Mouse (Mus musculus): ENCODE measurements around the gene Mpzl3. TPM values are rescaled to one million over a fixed set of nuclear protein-coding genes. Genes with fewer than 3 reads are reported as not detected.

The Mpzl3 gene
- total and polyA plus RNA-seq, 2 experiments from 2014 or later: 1.3 to 2.5 TPM

GRCm38 (mm10) chr9:45085741-45086690 is 31.0 kb downstream of the Mpzl3 start:
- Histone ChIP-seq H3K27me3 (ENCODE audit: insufficient read depth, low read length) (no peaks in the 10 kb centered on the region), H3K27ac (ENCODE audit: low read depth, low read length) (no peak overlapping the region), H3K9me3 (ENCODE audit: low read length) (no peaks in the 10 kb centered on the region), H3K4me2 (ENCODE audit: low read depth, low read length, poor library complexity, severe bottlenecking) (no peak overlapping the region), H3K4me1 (ENCODE audit: insufficient read depth, low read length) (no peaks in the 10 kb centered on the region), H3K9ac (replicated peaks; ENCODE audit: low read length, poor library complexity, severe bottlenecking) (no peak overlapping the region), H3K4me3 (ENCODE audit: low read depth, low read length) (no peak overlapping the region), H3K36me3 (ENCODE audit: insufficient read depth, low read length) (no peaks in the 10 kb centered on the region)
- ATAC-seq (ENCODE audit: low FRiP score) (no peak), DNase-seq (ENCODE audit: low spot score) (no peak)
- TF ChIP-seq CTCF (IDR thresholded peaks at IDR 0.05): no peak
- WGBS: 67% methylated on average over 12 of the region's 12 CpGs

- DNase-seq (ENCODE audit: low spot score) (no peak), ATAC-seq (ENCODE audit: low FRiP score) (no peak)
- Histone ChIP-seq H3K4me1 (ENCODE audit: insufficient read depth, low read length) (no peaks in the 10 kb centered on the region), H3K27ac (ENCODE audit: low read depth, low read length) (no peak overlapping the region), H3K36me3 (ENCODE audit: insufficient read depth, low read length) (no peaks in the 10 kb centered on the region), H3K9me3 (ENCODE audit: low read length) (no peaks in the 10 kb centered on the region), H3K27me3 (ENCODE audit: insufficient read depth, low read length) (no peaks in the 10 kb centered on the region), H3K4me2 (ENCODE audit: low read depth, low read length, poor library complexity, severe bottlenecking) (no peak overlapping the region), H3K9ac (replicated peaks; ENCODE audit: low read length, poor library complexity, severe bottlenecking) (no peak overlapping the region), H3K4me3 (ENCODE audit: low read depth, low read length) (no peak overlapping the region)
- TF ChIP-seq CTCF (IDR thresholded peaks at IDR 0.05): no peak
Observed at GRCm38 (mm10) chr9:45088040-45088439, 33.1 kb downstream of the Mpzl3 start.

- Histone ChIP-seq H3K4me2 (ENCODE audit: low read depth, low read length, poor library complexity, severe bottlenecking) (no peak overlapping the region), H3K9me3 (ENCODE audit: low read length) (no peaks in the 10 kb centered on the region), H3K36me3 (ENCODE audit: insufficient read depth, low read length) (no peaks in the 10 kb centered on the region), H3K4me3 (ENCODE audit: low read depth, low read length) (no peak overlapping the region), H3K27me3 (ENCODE audit: insufficient read depth, low read length) (no peaks in the 10 kb centered on the region), H3K9ac (replicated peaks; ENCODE audit: low read length, poor library complexity, severe bottlenecking) (no peak overlapping the region), H3K27ac (ENCODE audit: low read depth, low read length) (no peak overlapping the region), H3K4me1 (ENCODE audit: insufficient read depth, low read length) (no peaks in the 10 kb centered on the region)
- no peak for DNase-seq (ENCODE audit: low spot score)
- 66% methylated on average over 3 of the region's 3 CpGs for WGBS
- no peak for ATAC-seq (ENCODE audit: low FRiP score)
- peak; percentile 43 for TF ChIP-seq CTCF (IDR thresholded peaks at IDR 0.05)
Observed at GRCm38 (mm10) chr9:45090811-45091210, 35.8 kb downstream of the Mpzl3 start.

- Histone ChIP-seq H3K4me3 (ENCODE audit: low read depth, low read length) (no peak overlapping the region), H3K9me3 (ENCODE audit: low read length) (no peaks in the 10 kb centered on the region), H3K36me3 (ENCODE audit: insufficient read depth, low read length) (no peaks in the 10 kb centered on the region), H3K27me3 (ENCODE audit: insufficient read depth, low read length) (no peaks in the 10 kb centered on the region), H3K9ac (replicated peaks; ENCODE audit: low read length, poor library complexity, severe bottlenecking) (no peak overlapping the region), H3K4me2 (ENCODE audit: low read depth, low read length, poor library complexity, severe bottlenecking) (no peak overlapping the region), H3K27ac (ENCODE audit: low read depth, low read length) (no peak overlapping the region), H3K4me1 (ENCODE audit: insufficient read depth, low read length) (no peaks in the 10 kb centered on the region)
- no peak for TF ChIP-seq CTCF (IDR thresholded peaks at IDR 0.05)
- WGBS: 71% methylated on average over 4 of the region's 4 CpGs
- ATAC-seq (ENCODE audit: low FRiP score) (no peak), DNase-seq (ENCODE audit: low spot score) (no peak)
Observed at GRCm38 (mm10) chr9:45092641-45093040, 37.7 kb downstream of the Mpzl3 start.

GRCm38 (mm10) chr9:45095149-45095937 is 40.4 kb downstream of the Mpzl3 start:
- H3K27me3 ChIP-seq (ENCODE audit: insufficient read depth, low read length): no peaks in the 10 kb centered on the region
- no peaks in the 10 kb centered on the region for H3K4me1 ChIP-seq (ENCODE audit: insufficient read depth, low read length)
- H3K36me3 ChIP-seq (ENCODE audit: insufficient read depth, low read length): no peaks in the 10 kb centered on the region
- no peak overlapping the region for H3K4me3 ChIP-seq (ENCODE audit: low read depth, low read length)
- no peak overlapping the region for H3K27ac ChIP-seq (ENCODE audit: low read depth, low read length)
- ATAC-seq (ENCODE audit: low FRiP score): no peak
- no peak overlapping the region for H3K4me2 ChIP-seq (ENCODE audit: low read depth, low read length, poor library complexity, severe bottlenecking)
- 76% methylated on average over 6 of the region's 6 CpGs for WGBS
- no peak for TF ChIP-seq CTCF (IDR thresholded peaks at IDR 0.05)
- H3K9ac ChIP-seq (replicated peaks; ENCODE audit: low read length, poor library complexity, severe bottlenecking): no peak overlapping the region
- no peaks in the 10 kb centered on the region for H3K9me3 ChIP-seq (ENCODE audit: low read length)
- DNase-seq (ENCODE audit: low spot score): no peak

GRCm38 (mm10) chr9:45097877-45098276 is 42.9 kb downstream of the Mpzl3 start:
- Histone ChIP-seq H3K36me3 (ENCODE audit: insufficient read depth, low read length) (no peaks in the 10 kb centered on the region), H3K9ac (replicated peaks; ENCODE audit: low read length, poor library complexity, severe bottlenecking) (no peak overlapping the region), H3K9me3 (ENCODE audit: low read length) (no peaks in the 10 kb centered on the region), H3K4me2 (ENCODE audit: low read depth, low read length, poor library complexity, severe bottlenecking) (no peak overlapping the region), H3K27me3 (ENCODE audit: insufficient read depth, low read length) (no peaks in the 10 kb centered on the region), H3K4me3 (ENCODE audit: low read depth, low read length) (no peak overlapping the region), H3K27ac (ENCODE audit: low read depth, low read length) (no peak overlapping the region), H3K4me1 (ENCODE audit: insufficient read depth, low read length) (no peaks in the 10 kb centered on the region)
- ATAC-seq (ENCODE audit: low FRiP score): no peak
- 88% methylated on average over 5 of the region's 5 CpGs for WGBS
- TF ChIP-seq CTCF (IDR thresholded peaks at IDR 0.05): no peak
- DNase-seq (ENCODE audit: low spot score): no peak

Measured in midbrain, postnatal 0 days (tissue).